In the genomic region with DNA sequence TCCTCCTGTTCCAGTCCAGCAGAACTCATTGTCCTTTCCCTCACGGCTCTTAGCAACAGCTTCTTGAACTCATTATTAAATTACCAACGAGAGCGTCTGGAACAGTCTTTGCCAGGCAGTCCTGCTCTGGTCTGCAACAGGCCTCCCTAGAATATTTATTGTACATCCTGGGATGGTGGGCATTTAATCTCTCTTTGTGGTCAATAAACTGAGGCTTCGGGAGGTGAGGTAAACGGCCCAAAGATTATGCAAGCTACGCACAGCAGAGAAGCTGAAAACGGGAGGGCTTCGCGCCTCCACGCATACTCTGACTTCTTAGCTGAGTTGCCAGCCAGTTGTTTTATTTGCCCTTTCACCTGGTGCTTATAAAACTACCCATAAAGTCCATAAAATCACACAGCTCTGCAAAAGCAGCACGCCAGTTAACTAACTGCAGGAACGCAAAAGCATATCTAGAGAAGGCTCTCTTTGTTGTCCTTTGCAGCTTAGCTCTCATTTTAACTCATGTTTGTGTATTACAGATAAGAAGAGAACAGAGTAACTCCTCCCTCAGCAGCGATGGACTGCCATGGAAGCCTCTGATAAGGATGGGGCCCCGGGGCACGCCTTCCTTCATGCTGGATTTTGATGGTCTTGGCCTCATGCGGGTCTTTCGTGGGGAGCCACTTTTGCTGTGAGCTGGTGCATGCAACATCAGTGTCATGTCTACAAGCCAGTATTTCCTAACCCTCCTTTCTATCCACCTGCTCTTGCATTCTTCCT, we compare ENCODE assay signal across 15 mouse cellular contexts. TPM values are rescaled to one million over a fixed set of nuclear protein-coding genes. Genes with fewer than 3 reads are reported as not detected.
DNase-seq lines count a peak whose midpoint lies in the region; ATAC-seq lines count a peak whose summit lies in the region.
"Had no signal": no experiment of that assay in that cellular context is flagged by ENCODE, and none has a peak within 500 bp of the region (broad histone marks: within the 10 kb centered on the region; RNA-seq: fewer than 3 reads in every experiment).

No protein-coding gene starts in this region.

- 50% methylated on average over 17 of the region's 17 CpGs for WGBS in kidney, embryonic 15.5 days
- WGBS in limb, embryonic 12.5 days: 40% methylated on average over 17 of the region's 17 CpGs

- H3K27ac ChIP-seq in kidney, embryonic 15.5 days: no peak overlapping the region
- H3K27ac ChIP-seq in limb, embryonic 12.5 days: peak overlapping the region; percentile 68
- H3K27ac ChIP-seq: layer of hippocampus, adult 2 months; midbrain, embryonic 12.5 days had no signal

- no peaks in the 10 kb centered on the region for H3K27me3 ChIP-seq in kidney, embryonic 15.5 days
- H3K27me3 ChIP-seq in limb, embryonic 12.5 days: no peaks in the 10 kb centered on the region; the same call in 1 of the 2 replicates
- H3K27me3 ChIP-seq: midbrain, embryonic 12.5 days had no signal

- no peak overlapping the region for H3K9ac ChIP-seq in kidney, embryonic 15.5 days
- H3K9ac ChIP-seq in limb, embryonic 12.5 days (replicated peaks): no peak overlapping the region
- H3K9ac ChIP-seq: midbrain, embryonic 12.5 days had no signal

- ATAC-seq in kidney, embryonic 15.5 days (replicated peaks; ENCODE audit: low FRiP score): 0 out of 2 replicates have a peak, but pooled peaks have one; percentile 74
- ATAC-seq in limb, embryonic 12.5 days (ENCODE audit: insufficient number of reproducible peaks, insufficient read depth, low FRiP score, low TSS enrichment, low read depth): no peak

- no peaks in the 10 kb centered on the region for H3K9me3 ChIP-seq in kidney, embryonic 15.5 days (replicated peaks)
- no peaks in the 10 kb centered on the region for H3K9me3 ChIP-seq in limb, embryonic 12.5 days
- H3K9me3 ChIP-seq: midbrain, embryonic 12.5 days had no signal

- H3K4me1 ChIP-seq in kidney, embryonic 15.5 days: peaks cover 18% of the 10 kb centered on the region
- H3K4me1 ChIP-seq in limb, embryonic 12.5 days (replicated peaks): peaks cover 38% of the 10 kb centered on the region
- H3K4me1 ChIP-seq: midbrain, embryonic 12.5 days had no signal

- no peaks in the 10 kb centered on the region for H3K36me3 ChIP-seq in kidney, embryonic 15.5 days
- H3K36me3 ChIP-seq in limb, embryonic 12.5 days: no peaks in the 10 kb centered on the region
- H3K36me3 ChIP-seq: midbrain, embryonic 12.5 days had no signal

- DNase-seq in kidney, adult 11 months: no peak
- DNase-seq in c-Kit-positive CD71-positive TER-119-positive erythroid progenitor cells, embryonic 14.5 days (ENCODE audit: low spot score): peak; percentile 82
- peak; percentile 22 to 34 for DNase-seq in spleen, postnatal 36 days (ENCODE audit: low spot score in 2 of 2)
- DNase-seq in layer of hippocampus, adult 8-10 months (ENCODE audit: low spot score in 2 of 2): no peak
- no peak for DNase-seq in ovary, postnatal 14 days (ENCODE audit: low spot score)
- DNase-seq: cerebellum, postnatal 14 days; lung, adult 2 months had no signal

- H3K4me3 ChIP-seq in kidney, embryonic 15.5 days (replicated peaks): no peak overlapping the region
- H3K4me3 ChIP-seq in limb, embryonic 12.5 days (replicated peaks): no peak overlapping the region
- H3K4me3 ChIP-seq: layer of hippocampus, adult 2 months; midbrain, embryonic 12.5 days had no signal

- H3K4me2 ChIP-seq in kidney, embryonic 15.5 days: no peak overlapping the region
- peak overlapping the region; percentile 21; the same call in 1 of the 2 replicates for H3K4me2 ChIP-seq in limb, embryonic 12.5 days
- H3K4me2 ChIP-seq: midbrain, embryonic 12.5 days had no signal

RNA-seq across cellular contexts. Expression of gene Glrp1, which starts 18.1 kb away (rescaled TPM):
- polyA plus RNA-seq in kidney, embryonic 15.5 days (2015; fragmentation: Nextera tagmentation; extraction: Ambion mirVana): not detected in 2 replicates
- polyA plus RNA-seq in limb, embryonic 12.5 days (2016; fragmentation: Nextera tagmentation; extraction: Ambion mirVana): not detected in 2 replicates
- total RNA-seq in layer of hippocampus, adult 8-10 months (2022): under 1 TPM in 2 of 4 experiments, not detected in 2; 0.32 to 0.43 TPM
- total RNA-seq: adrenal gland, postnatal 4 days; layer of hippocampus, adult 2 months had no signal
- polyA plus RNA-seq: embryonic facial prominence, embryonic 14.5 days; intestine, embryonic 14.5 days; midbrain, embryonic 12.5 days; neural tube, embryonic 14.5 days had no signal

Comparison
In these comparisons a context has a peak if more than half of its experiments do, and no peak if none do; other contexts are left out.
1. DNase-seq: peak in c-Kit-positive CD71-positive TER-119-positive erythroid progenitor cells, embryonic 14.5 days (single experiment) and spleen, postnatal 36 days (2 of 2); none in kidney, adult 11 months (single experiment), layer of hippocampus, adult 8-10 months (0 of 2) and ovary, postnatal 14 days (single experiment).